In genomic region chr9:111003279-111003678, GRCm38 (mm10) we compare ENCODE assay signal across 26 mouse cellular contexts. TPM values are rescaled to one million over a fixed set of nuclear protein-coding genes. Genes with fewer than 3 reads are reported as not detected.
A peak's percentile ranks its signal among the peaks of the same experiment; 100 is the strongest.
DNase-seq lines count a peak whose midpoint lies in the region; ATAC-seq and TF ChIP-seq lines count a peak whose summit lies in the region.
"Had no signal": no experiment of that assay in that cellular context is flagged by ENCODE, and none has a peak within 500 bp of the region (broad histone marks: within the 10 kb centered on the region; RNA-seq: fewer than 3 reads in every experiment).

No protein-coding gene starts in this region.

- no peak overlapping the region for H3K4me2 ChIP-seq in liver, embryonic 16.5 days (ENCODE audit: low read depth, low read length)
- no peak overlapping the region for H3K4me2 ChIP-seq in liver, embryonic 11.5 days
- H3K4me2 ChIP-seq: embryonic facial prominence, embryonic 15.5 days; heart, embryonic 13.5 days; hindbrain, embryonic 15.5 days had no signal

- no peaks in the 10 kb centered on the region for H3K9me3 ChIP-seq in liver, embryonic 16.5 days (replicated peaks; ENCODE audit: control insufficient read depth, low read length)
- no peaks in the 10 kb centered on the region for H3K9me3 ChIP-seq in liver, embryonic 11.5 days (ENCODE audit: control insufficient read depth, low read length)
- H3K9me3 ChIP-seq: embryonic facial prominence, embryonic 15.5 days; forebrain, embryonic 10.5 days; heart, embryonic 13.5 days; hindbrain, embryonic 15.5 days had no signal

- no peak for TF ChIP-seq POLR2A in small intestine, adult 2 months (IDR thresholded peaks at IDR 0.05; ENCODE audit: low read depth, low read length)
- no peak for TF ChIP-seq POLR2A in kidney, adult 2 months (IDR thresholded peaks at IDR 0.05; ENCODE audit: low read depth, low read length)

- no peak for DNase-seq in liver, embryonic 11.5 days (ENCODE audit: low spot score)
- peak; percentile 80 for DNase-seq in induced T-regulatory cell, adult 2 months (ENCODE audit: low read depth)
- no peak for DNase-seq in kidney, adult 2 months
- DNase-seq in retina, embryonic 14.5 days (ENCODE audit: low spot score): no peak
- DNase-seq: adrenal gland, postnatal 10 days; cerebellum, adult 11 months; cerebellum, adult 8-10 months; cerebellum, postnatal 14 days; embryo, embryonic 11 days; gastrocnemius, postnatal 36 days; heart, adult 11 months; heart, postnatal 36 days had no signal

- no peak overlapping the region for H3K27ac ChIP-seq in liver, embryonic 16.5 days (ENCODE audit: low read length)
- no peak overlapping the region for H3K27ac ChIP-seq in liver, embryonic 11.5 days (ENCODE audit: low read depth, low read length)
- H3K27ac ChIP-seq in small intestine, adult 2 months (ENCODE audit: insufficient read depth, low read depth, low read length): peak overlapping the region; percentile 72
- no peak overlapping the region for H3K27ac ChIP-seq in kidney, adult 2 months (ENCODE audit: insufficient read depth, low read depth, low read length)
- H3K27ac ChIP-seq: embryonic facial prominence, embryonic 15.5 days; forebrain, embryonic 10.5 days; heart, embryonic 13.5 days; hindbrain, embryonic 15.5 days had no signal

- TF ChIP-seq CTCF in small intestine, adult 2 months (IDR thresholded peaks at IDR 0.05; ENCODE audit: extremely low read depth, insufficient read length, insufficient replicate concordance, low read depth, low read length): no peak
- no peak for TF ChIP-seq CTCF in kidney, adult 2 months (conservative IDR thresholded peaks at IDR 0.05; ENCODE audit: insufficient read depth, insufficient read length, low read depth, low read length)

- H3K4me1 ChIP-seq in liver, embryonic 16.5 days (ENCODE audit: control insufficient read depth, low read depth, low read length): peaks cover 4% of the 10 kb centered on the region
- no peaks in the 10 kb centered on the region for H3K4me1 ChIP-seq in liver, embryonic 11.5 days (replicated peaks; ENCODE audit: control insufficient read depth, insufficient read depth, low read length)
- peaks cover 25% of the 10 kb centered on the region for H3K4me1 ChIP-seq in small intestine, adult 2 months (ENCODE audit: control insufficient read depth, insufficient read depth, insufficient read length, low read length)
- H3K4me1 ChIP-seq in kidney, adult 2 months (ENCODE audit: control insufficient read depth, insufficient read depth, low read length): 0 out of 2 replicates have a peak, but pooled peaks cover 4% of the 10 kb centered on the region
- H3K4me1 ChIP-seq: embryonic facial prominence, embryonic 15.5 days; hindbrain, embryonic 15.5 days had no signal

- ATAC-seq in liver, embryonic 16.5 days (ENCODE audit: low read depth): peak; percentile 27; the same call in 1 of the 2 replicates
- ATAC-seq in liver, embryonic 11.5 days (replicated peaks; ENCODE audit: low FRiP score): no peak
- peak; percentile 79 for ATAC-seq in CD4-positive, CD25-positive, alpha-beta regulatory T cell, adult 4 months
- ATAC-seq: forebrain, embryonic 14.5 days; Patski had no signal

- no peak overlapping the region for H3K9ac ChIP-seq in liver, embryonic 16.5 days (ENCODE audit: low read depth, low read length)
- no peak overlapping the region for H3K9ac ChIP-seq in liver, embryonic 11.5 days (ENCODE audit: low read depth, low read length)
- H3K9ac ChIP-seq: embryonic facial prominence, embryonic 15.5 days; heart, embryonic 13.5 days; hindbrain, embryonic 15.5 days had no signal

- 72% methylated on average over 9 of the region's 9 CpGs for WGBS in liver, embryonic 16.5 days (ENCODE audit: insufficient replicate concordance)
- 86% methylated on average over 9 of the region's 9 CpGs for WGBS in liver, embryonic 11.5 days
- 26% methylated on average over 9 of the region's 9 CpGs for WGBS in small intestine, adult 2 months
- 89% methylated on average over 9 of the region's 9 CpGs for WGBS in kidney, adult 2 months

- H3K4me3 ChIP-seq in liver, embryonic 16.5 days (ENCODE audit: low read depth, low read length): no peak overlapping the region
- H3K4me3 ChIP-seq in liver, embryonic 11.5 days (ENCODE audit: low read depth, low read length): no peak overlapping the region
- no peak overlapping the region for H3K4me3 ChIP-seq in small intestine, adult 2 months (ENCODE audit: low read depth, low read length)
- H3K4me3 ChIP-seq in kidney, adult 2 months (ENCODE audit: insufficient read depth, low read depth, low read length): no peak overlapping the region
- H3K4me3 ChIP-seq: embryonic facial prominence, embryonic 15.5 days; erythroblast, embryonic 14.5 days; forebrain, embryonic 10.5 days; heart, embryonic 13.5 days; hindbrain, embryonic 15.5 days had no signal

- H3K36me3 ChIP-seq in liver, embryonic 16.5 days (ENCODE audit: control insufficient read depth, insufficient read depth): no peaks in the 10 kb centered on the region; the same call in 1 of the 2 replicates
- H3K36me3 ChIP-seq in liver, embryonic 11.5 days (ENCODE audit: control insufficient read depth, insufficient read depth, low read length): no peaks in the 10 kb centered on the region
- H3K36me3 ChIP-seq in small intestine, adult 2 months (ENCODE audit: control insufficient read depth, insufficient read depth, low read length): no peaks in the 10 kb centered on the region
- H3K36me3 ChIP-seq in kidney, adult 2 months (ENCODE audit: control insufficient read depth, insufficient read depth, low read length): no peaks in the 10 kb centered on the region
- H3K36me3 ChIP-seq: embryonic facial prominence, embryonic 15.5 days; forebrain, embryonic 10.5 days; heart, embryonic 13.5 days; hindbrain, embryonic 15.5 days had no signal

- H3K27me3 ChIP-seq in liver, embryonic 16.5 days (ENCODE audit: control insufficient read depth, insufficient read depth, low read depth, low read length): no peaks in the 10 kb centered on the region
- H3K27me3 ChIP-seq in liver, embryonic 11.5 days (replicated peaks; ENCODE audit: control insufficient read depth, insufficient read depth, low read length): no peaks in the 10 kb centered on the region
- H3K27me3 ChIP-seq in small intestine, adult 2 months (ENCODE audit: control insufficient read depth, insufficient read depth, low read length): no peaks in the 10 kb centered on the region
- H3K27me3 ChIP-seq in kidney, adult 2 months (replicated peaks; ENCODE audit: control insufficient read depth, insufficient read depth, low read length): no peaks in the 10 kb centered on the region
- H3K27me3 ChIP-seq: embryonic facial prominence, embryonic 15.5 days; heart, embryonic 13.5 days; hindbrain, embryonic 15.5 days; Patski had no signal

RNA-seq across cellular contexts. Expression of gene Rtp3, which starts 12.9 kb away (rescaled TPM):
- 13.7 and 18.1 TPM in 2 replicates for polyA plus RNA-seq in liver, embryonic 16.5 days (2015; fragmentation: Nextera tagmentation; extraction: Ambion mirVana)
- polyA plus RNA-seq in liver, embryonic 11.5 days (2014; fragmentation: Nextera tagmentation; extraction: Ambion mirVana): 11.1 and 12.5 TPM in 2 replicates
- polyA plus RNA-seq in CD4-positive, CD25-positive, alpha-beta regulatory T cell, adult 4 months (2017; shearing (Covaris generic)): not detected
- 0.72 and 0.74 TPM in 2 replicates for polyA plus RNA-seq in small intestine, adult 2 months (2012; rRNA removed)
- polyA plus RNA-seq in kidney, adult 2 months (2012; rRNA removed): 9.8 and 11.4 TPM in 2 replicates
- polyA plus RNA-seq: embryonic facial prominence, embryonic 15.5 days; erythroblast, embryonic 14.5 days; forebrain, embryonic 10.5 days; forebrain, embryonic 14.5 days; hindbrain, embryonic 11.5 days; hindbrain, embryonic 15.5 days had no signal

RNA-seq across cellular contexts. Expression of gene Ltf, which starts 15.8 kb away (rescaled TPM):
- polyA plus RNA-seq in liver, embryonic 16.5 days (2015; fragmentation: Nextera tagmentation; extraction: Ambion mirVana): 173 and 211 TPM in 2 replicates
- 7.2 and 8.8 TPM in 2 replicates for polyA plus RNA-seq in liver, embryonic 11.5 days (2014; fragmentation: Nextera tagmentation; extraction: Ambion mirVana)
- polyA plus RNA-seq in CD4-positive, CD25-positive, alpha-beta regulatory T cell, adult 4 months (2017; shearing (Covaris generic)): under 1 TPM in 1 of 2 experiments, not detected in 1; 0.76 TPM
- 0.29 and 1.9 TPM in 2 replicates for polyA plus RNA-seq in small intestine, adult 2 months (2012; rRNA removed)
- polyA plus RNA-seq in kidney, adult 2 months (2012; rRNA removed): 0.39 and 0.63 TPM in 2 replicates
- polyA plus RNA-seq: erythroblast, embryonic 14.5 days; forebrain, embryonic 10.5 days; hindbrain, embryonic 11.5 days had no signal

RNA-seq across cellular contexts. Expression of gene Lrrc2, which starts 51.9 kb away (rescaled TPM):
- 0.29 and 0.44 TPM in 2 replicates for polyA plus RNA-seq in liver, embryonic 16.5 days (2015; fragmentation: Nextera tagmentation; extraction: Ambion mirVana)
- 0.14 and 0.60 TPM in 2 replicates for polyA plus RNA-seq in liver, embryonic 11.5 days (2014; fragmentation: Nextera tagmentation; extraction: Ambion mirVana)
- under 1 TPM in 1 of 2 experiments, not detected in 1; 0.12 TPM for polyA plus RNA-seq in CD4-positive, CD25-positive, alpha-beta regulatory T cell, adult 4 months (2017; shearing (Covaris generic))
- polyA plus RNA-seq in small intestine, adult 2 months (2012; rRNA removed): not detected in 2 replicates
- polyA plus RNA-seq in kidney, adult 2 months (2012; rRNA removed): 0.05 and 0.56 TPM in 2 replicates
- polyA plus RNA-seq: erythroblast, embryonic 14.5 days; Patski had no signal

RNA-seq across cellular contexts. Expression of gene Ccrl2, which starts 54.0 kb away (rescaled TPM):
- 15.7 and 18.2 TPM in 2 replicates for polyA plus RNA-seq in liver, embryonic 16.5 days (2015; fragmentation: Nextera tagmentation; extraction: Ambion mirVana)
- polyA plus RNA-seq in liver, embryonic 11.5 days (2014; fragmentation: Nextera tagmentation; extraction: Ambion mirVana): 4.7 and 5.2 TPM in 2 replicates
- polyA plus RNA-seq in CD4-positive, CD25-positive, alpha-beta regulatory T cell, adult 4 months (2017; shearing (Covaris generic)): 10 to 100 TPM; 25.6 to 26.3 TPM
- polyA plus RNA-seq in small intestine, adult 2 months (2012; rRNA removed): 1.8 and 3.4 TPM in 2 replicates
- 11.1 and 13.8 TPM in 2 replicates for polyA plus RNA-seq in kidney, adult 2 months (2012; rRNA removed)

RNA-seq across cellular contexts. Expression of gene Tdgf1, which starts 57.3 kb away (rescaled TPM):
- polyA plus RNA-seq in liver, embryonic 16.5 days (2015; fragmentation: Nextera tagmentation; extraction: Ambion mirVana): not detected in 2 replicates
- polyA plus RNA-seq in liver, embryonic 11.5 days (2014; fragmentation: Nextera tagmentation; extraction: Ambion mirVana): not detected in 2 replicates
- polyA plus RNA-seq in CD4-positive, CD25-positive, alpha-beta regulatory T cell, adult 4 months (2017; shearing (Covaris generic)): 1 to 10 TPM in 1 of 2 experiments, under 1 TPM in 1; 0.22 to 1.2 TPM
- not detected in 2 replicates for polyA plus RNA-seq in small intestine, adult 2 months (2012; rRNA removed)
- polyA plus RNA-seq in kidney, adult 2 months (2012; rRNA removed): not detected in 2 replicates
- polyA plus RNA-seq: brain, embryonic 14.5 days; embryonic facial prominence, embryonic 11.5 days; erythroblast, embryonic 14.5 days; forebrain, embryonic 14.5 days; heart, embryonic 13.5 days; heart, postnatal 0 days; hindbrain, embryonic 11.5 days; Patski had no signal

Comparison
In these comparisons a context has a peak if more than half of its experiments do, and no peak if none do; other contexts are left out.
1. RNA of gene Ltf, which starts 15.8 kb away (polyA plus RNA-seq): 173 to 211 TPM in liver, embryonic 16.5 days; 7.2 to 8.8 TPM in liver, embryonic 11.5 days, 0.76 TPM in CD4-positive, CD25-positive, alpha-beta regulatory T cell, adult 4 months, 0.39 to 0.63 TPM in kidney, adult 2 months and 0.29 to 1.9 TPM in small intestine, adult 2 months; every median in the first group is over 10 times any median in the second.